22 mouse cellular contexts compared by ENCODE assay signal in the genomic region with DNA sequence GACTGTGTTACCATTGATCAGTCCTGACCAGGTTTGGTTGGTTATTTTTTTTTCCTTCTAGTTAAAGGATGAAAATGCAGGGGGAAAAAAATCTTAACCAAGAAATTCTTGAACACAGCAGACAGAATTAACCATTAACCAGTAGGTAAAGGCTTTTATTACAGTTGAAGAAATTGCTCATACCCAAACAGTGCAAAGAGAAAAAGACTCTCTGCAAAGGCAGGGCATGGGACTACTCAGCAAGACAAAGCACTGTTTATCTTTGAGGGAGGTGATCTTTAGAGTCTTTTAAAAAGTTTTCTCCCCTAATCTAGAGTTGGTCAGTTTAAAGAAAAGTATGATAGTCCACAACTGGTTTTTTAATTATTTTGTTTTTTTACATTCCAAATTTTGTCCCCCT.
DNase-seq lines count a peak whose midpoint lies in the region; ATAC-seq and TF ChIP-seq lines count a peak whose summit lies in the region.
"Had no signal": no experiment of that assay in that cellular context is flagged by ENCODE, and none has a peak within 500 bp of the region (broad histone marks: within the 10 kb centered on the region; RNA-seq: fewer than 3 reads in every experiment).

No protein-coding gene starts in this region.

- no peak overlapping the region for H3K9ac ChIP-seq in intestine, embryonic 15.5 days
- H3K9ac ChIP-seq in intestine, postnatal 0 days (ENCODE audit: low read depth, low read length) = no peak overlapping the region
- no peak overlapping the region for H3K9ac ChIP-seq in kidney, embryonic 16.5 days (replicated peaks; ENCODE audit: low read length)
- H3K9ac ChIP-seq in intestine, embryonic 16.5 days (ENCODE audit: low read depth, low read length) = no peak overlapping the region

- no peaks in the 10 kb centered on the region for H3K36me3 ChIP-seq in intestine, embryonic 15.5 days
- H3K36me3 ChIP-seq in intestine, postnatal 0 days (ENCODE audit: control insufficient read depth, insufficient read depth) = no peaks in the 10 kb centered on the region
- H3K36me3 ChIP-seq in kidney, adult 2 months (ENCODE audit: control insufficient read depth, insufficient read depth, low read length) = no peaks in the 10 kb centered on the region
- H3K36me3 ChIP-seq in kidney, embryonic 16.5 days (ENCODE audit: insufficient read depth, low read length) = no peaks in the 10 kb centered on the region
- H3K36me3 ChIP-seq in intestine, embryonic 16.5 days (ENCODE audit: control insufficient read depth, insufficient read depth, low read length) = no peaks in the 10 kb centered on the region
- H3K36me3 ChIP-seq: G1E had no signal

- DNase-seq in kidney, adult 2 months = peak; percentile 11
- no peak for DNase-seq in kidney, adult 11 months
- peak; percentile 5 for DNase-seq in kidney, adult 9 months
- no peak for DNase-seq in adrenal gland, postnatal 25 days
- DNase-seq: adrenal gland, adult 2 months; adrenal gland, adult 8-10 months; adrenal gland, postnatal 10 days; adrenal gland, postnatal 14 days; adrenal gland, postnatal 36 days; B cell, adult 2 months; cerebellum, adult 11 months; cerebellum, adult 11-12 months; cerebellum, adult 18-20 months had no signal

- no peak overlapping the region for H3K27ac ChIP-seq in intestine, embryonic 15.5 days
- H3K27ac ChIP-seq in intestine, postnatal 0 days (ENCODE audit: low read depth, low read length) = no peak overlapping the region
- H3K27ac ChIP-seq in kidney, adult 2 months (ENCODE audit: insufficient read depth, low read depth, low read length) = no peak overlapping the region
- H3K27ac ChIP-seq in kidney, embryonic 16.5 days (ENCODE audit: low read length) = no peak overlapping the region
- no peak overlapping the region for H3K27ac ChIP-seq in intestine, embryonic 16.5 days (ENCODE audit: low read length)

- no peak for TF ChIP-seq CTCF in intestine, postnatal 0 days (IDR thresholded peaks at IDR 0.05; ENCODE audit: low read depth)
- no peak for TF ChIP-seq CTCF in kidney, adult 2 months (conservative IDR thresholded peaks at IDR 0.05; ENCODE audit: insufficient read depth, insufficient read length, low read depth, low read length)

- no peaks in the 10 kb centered on the region for H3K4me1 ChIP-seq in intestine, embryonic 15.5 days (replicated peaks)
- H3K4me1 ChIP-seq in intestine, postnatal 0 days (replicated peaks; ENCODE audit: control insufficient read depth, insufficient read depth, low read length) = no peaks in the 10 kb centered on the region
- H3K4me1 ChIP-seq in kidney, adult 2 months (ENCODE audit: control insufficient read depth, insufficient read depth, low read length) = no peaks in the 10 kb centered on the region
- no peaks in the 10 kb centered on the region for H3K4me1 ChIP-seq in kidney, embryonic 16.5 days (ENCODE audit: insufficient read depth, low read length)
- H3K4me1 ChIP-seq in intestine, embryonic 16.5 days (ENCODE audit: control insufficient read depth, insufficient read depth, low read length) = 0 out of 2 replicates have a peak, but pooled peaks cover 2% of the 10 kb centered on the region

- ATAC-seq in intestine, embryonic 15.5 days = peak; percentile 77
- ATAC-seq in intestine, postnatal 0 days = no peak
- ATAC-seq in kidney, embryonic 16.5 days (ENCODE audit: low FRiP score, low TSS enrichment) = no peak
- peak; percentile 70; the same call in 1 of the 2 replicates for ATAC-seq in intestine, embryonic 16.5 days
- ATAC-seq: activated CD4-positive, CD25-positive, alpha-beta regulatory T cell, adult 4 months; CD4-positive, CD25-positive, alpha-beta regulatory T cell, adult 4 months; Patski had no signal

- H3K4me2 ChIP-seq in intestine, embryonic 15.5 days (replicated peaks) = no peak overlapping the region
- no peak overlapping the region for H3K4me2 ChIP-seq in intestine, postnatal 0 days (replicated peaks; ENCODE audit: low read depth)
- no peak overlapping the region for H3K4me2 ChIP-seq in kidney, embryonic 16.5 days (replicated peaks; ENCODE audit: low read depth, low read length)
- H3K4me2 ChIP-seq in intestine, embryonic 16.5 days (ENCODE audit: low read depth, low read length) = no peak overlapping the region

- no peaks in the 10 kb centered on the region for H3K27me3 ChIP-seq in intestine, embryonic 15.5 days (replicated peaks)
- H3K27me3 ChIP-seq in intestine, postnatal 0 days (replicated peaks; ENCODE audit: control insufficient read depth, insufficient read depth, low read length) = no peaks in the 10 kb centered on the region
- H3K27me3 ChIP-seq in kidney, adult 2 months (replicated peaks; ENCODE audit: control insufficient read depth, insufficient read depth, low read length) = no peaks in the 10 kb centered on the region
- no peaks in the 10 kb centered on the region for H3K27me3 ChIP-seq in kidney, embryonic 16.5 days (ENCODE audit: insufficient read depth, low read length)
- no peaks in the 10 kb centered on the region for H3K27me3 ChIP-seq in intestine, embryonic 16.5 days (replicated peaks; ENCODE audit: control insufficient read depth, insufficient read depth, low read length)
- H3K27me3 ChIP-seq: CH12.LX had no signal

- no peaks in the 10 kb centered on the region for H3K9me3 ChIP-seq in intestine, embryonic 15.5 days
- no peaks in the 10 kb centered on the region for H3K9me3 ChIP-seq in intestine, postnatal 0 days (ENCODE audit: control insufficient read depth)
- no peaks in the 10 kb centered on the region for H3K9me3 ChIP-seq in kidney, embryonic 16.5 days (ENCODE audit: low read length)
- H3K9me3 ChIP-seq in intestine, embryonic 16.5 days (ENCODE audit: control insufficient read depth, low read length) = no peaks in the 10 kb centered on the region
- H3K9me3 ChIP-seq: G1E had no signal

- TF ChIP-seq POLR2A in kidney, adult 2 months (IDR thresholded peaks at IDR 0.05; ENCODE audit: low read depth, low read length) = no peak

- H3K4me3 ChIP-seq in intestine, embryonic 15.5 days (replicated peaks) = no peak overlapping the region
- no peak overlapping the region for H3K4me3 ChIP-seq in intestine, postnatal 0 days (ENCODE audit: low read depth, low read length)
- H3K4me3 ChIP-seq in kidney, adult 2 months (ENCODE audit: insufficient read depth, low read depth, low read length) = no peak overlapping the region
- no peak overlapping the region for H3K4me3 ChIP-seq in kidney, embryonic 16.5 days (ENCODE audit: low read length)
- no peak overlapping the region for H3K4me3 ChIP-seq in intestine, embryonic 16.5 days (ENCODE audit: low read length)

Comparison
In these comparisons a context has a peak if more than half of its experiments do, and no peak if none do; other contexts are left out.
1. ATAC-seq: peak in intestine, embryonic 15.5 days (single experiment) and intestine, embryonic 16.5 days (single experiment); none in intestine, postnatal 0 days (single experiment) and kidney, embryonic 16.5 days (single experiment).
2. DNase-seq: peak in kidney, adult 2 months (single experiment) and kidney, adult 9 months (single experiment); none in kidney, adult 11 months (single experiment) and adrenal gland, postnatal 25 days (single experiment).